ENCODE assay signal across 21 mouse cellular contexts in genomic region chr9:66040801-66041200, GRCm38 (mm10).
A peak's percentile ranks its signal among the peaks of the same experiment; 100 is the strongest.
DNase-seq lines count a peak whose midpoint lies in the region; ATAC-seq lines count a peak whose summit lies in the region.
"Had no signal": no experiment of that assay in that cellular context is flagged by ENCODE, and none has a peak within 500 bp of the region (broad histone marks: within the 10 kb centered on the region; RNA-seq: fewer than 3 reads in every experiment).

No protein-coding gene starts in this region.

- no peak for DNase-seq in frontal cortex, postnatal 10 days (ENCODE audit: low spot score in 2 of 2)
- DNase-seq in layer of hippocampus, adult 9-10 months (ENCODE audit: low spot score): peak; percentile 25
- no peak for DNase-seq in layer of hippocampus, adult 11-12 months (ENCODE audit: low spot score)
- peak; percentile 74 for DNase-seq in brain, adult 2 months (ENCODE audit: low read depth, low spot score)
- peak; percentile 34 for DNase-seq in right cerebral cortex, postnatal 25 days
- no peak for DNase-seq in adipocyte (ENCODE audit: low spot score)
- DNase-seq: adrenal gland, adult 8-10 months; cerebellum, adult 8-10 months; cerebellum, postnatal 36 days; embryo, embryonic 11 days; gastrocnemius, postnatal 10 days; heart, postnatal 36 days; kidney, postnatal 14 days; liver; lung, adult 2 months; lung, postnatal 10 days had no signal

- peak; percentile 64 for ATAC-seq in frontal cortex, adult (ENCODE audit: low TSS enrichment)
- ATAC-seq: activated CD4-positive, CD25-positive, alpha-beta regulatory T cell, adult 4 months; forebrain, embryonic 14.5 days; intestine, postnatal 0 days; midbrain, embryonic 13.5 days had no signal

Comparison
In these comparisons a context has a peak if more than half of its experiments do, and no peak if none do; other contexts are left out.
1. DNase-seq: peak in layer of hippocampus, adult 9-10 months (single experiment), brain, adult 2 months (single experiment) and right cerebral cortex, postnatal 25 days (single experiment); none in frontal cortex, postnatal 10 days (0 of 2), layer of hippocampus, adult 11-12 months (single experiment) and adipocyte (single experiment).